Mouse (Mus musculus) heart, embryonic 10.5 days (tissue): ENCODE data around the gene Tvp23a. TPM values are rescaled to one million over a fixed set of nuclear protein-coding genes. Genes with fewer than 3 reads are reported as not detected.

ENCODE experiments used
- DNase-seq: peaks from one replicate; pipeline ENCODE4 v3.0.0-alpha.2; 2017; ENCODE audit warnings: low spot score
- H3K27ac ChIP-seq: fragments of 300-500 bp; sonication (generic); 2 replicates; pipeline ENCODE4 v1.5.1; 2016; ENCODE audit warnings: mild to moderate bottlenecking
- H3K27me3 ChIP-seq: fragments of 300-500 bp; sonication (generic); 2 replicates; pipeline ENCODE4 v1.6.1; 2016; ENCODE audit warnings: mild to moderate bottlenecking; ENCODE audit not compliant: poor library complexity, insufficient read depth, severe bottlenecking
- H3K36me3 ChIP-seq: fragments of 300-500 bp; sonication (generic); 2 replicates; pipeline ENCODE4 v1.6.1; 2016; ENCODE audit warnings: mild to moderate bottlenecking, moderate library complexity
- H3K4me1 ChIP-seq: fragments of 300-500 bp; sonication (generic); 2 replicates; pipeline ENCODE4 v1.6.1; 2016; ENCODE audit warnings: mild to moderate bottlenecking
- H3K4me3 ChIP-seq: fragments of 300-500 bp; sonication (generic); 2 replicates; pipeline ENCODE4 v1.5.1; 2016; ENCODE audit warnings: mild to moderate bottlenecking, moderate library complexity
- H3K9me3 ChIP-seq: fragments of 300-500 bp; sonication (generic); 2 replicates; pipeline ENCODE4 v1.6.1; 2016; ENCODE audit warnings: mild to moderate bottlenecking, moderate library complexity
- WGBS: fragments of 180-500 bp; shearing (Covaris S2); methylation state at CpG from one replicate; pipeline ENCODE4 v1.1.7; 2016; 5-methylcytosine and 5-hydroxymethylcytosine counted together
- polyA plus RNA-seq: library from polyadenylated mRNA; unstranded; fragments of >200 nt; fragmentation: Nextera tagmentation; extraction: Ambion mirVana; gene quantifications from 2 replicates; pipeline ENCODE4 v1.2.1, GENCODE M21; 2016

Gene Tvp23a
- polyA plus RNA-seq, 1 experiment from 2014 or later, result 9.2 TPM

- H3K27ac ChIP-seq, result peak overlapping the region; percentile 67
- no peaks in the 10 kb centered on the region for H3K36me3 ChIP-seq
- no peaks in the 10 kb centered on the region for H3K27me3 ChIP-seq
- 27% methylated on average over 13 of the region's 13 CpGs for WGBS
- H3K4me1 ChIP-seq, result peaks cover 29% of the 10 kb centered on the region
- DNase-seq, result peak; percentile 82
- H3K9me3 ChIP-seq, result no peaks in the 10 kb centered on the region
- H3K4me3 ChIP-seq, result peak overlapping the region; percentile 42
These were observed 72.7 kb downstream of the Tvp23a start for GRCm38 (mm10) chr16:10374254-10375011.

GRCm38 (mm10) chr16:10372372-10372771, 74.8 kb downstream of the Tvp23a start:
- no peaks in the 10 kb centered on the region for H3K27me3 ChIP-seq
- H3K4me3 ChIP-seq, result no peak overlapping the region
- no peak for DNase-seq
- 78% methylated on average over 4 of the region's 4 CpGs for WGBS
- no peaks in the 10 kb centered on the region for H3K36me3 ChIP-seq
- no peak overlapping the region for H3K27ac ChIP-seq
- H3K4me1 ChIP-seq, result peaks cover 27% of the 10 kb centered on the region
- no peaks in the 10 kb centered on the region for H3K9me3 ChIP-seq

Other genes with a start within 250 kb of the Tvp23a start
- gene Emp2, start 133.4 kb downstream of the Tvp23a start, polyA plus RNA-seq, result 22.3 and 25.5 TPM in 2 replicates
- 0.11 and 0.23 TPM in 2 replicates for gene Tekt5, start 51.9 kb downstream of the Tvp23a start, polyA plus RNA-seq
- gene Nubp1, start 35.4 kb downstream of the Tvp23a start, polyA plus RNA-seq, result 60.1 and 70.9 TPM in 2 replicates
- 0.05 and 0.27 TPM in 2 replicates for gene Ciita, start 32.7 kb upstream of the Tvp23a start, polyA plus RNA-seq
- 11.9 and 13.8 TPM in 2 replicates for gene Dexi, start 95.7 kb upstream of the Tvp23a start, polyA plus RNA-seq
- gene Clec16a, start 98.0 kb upstream of the Tvp23a start, polyA plus RNA-seq, result 24.5 and 27.3 TPM in 2 replicates